Mouse (Mus musculus) c-Kit-positive CD71-negative TER-119-negative erythroid progenitor cells, embryonic 14.5 days (primary cell): ENCODE results near the gene Adamtsl5.
A peak's percentile ranks its signal among the peaks of the same experiment; 100 is the strongest.
"Not testable (repeated sequence)": the region's sequence is repeated elsewhere in the genome, so short reads cannot be mapped to it uniquely, and the experiment has no call there.

Source experiments
- DNase-seq: peaks from one replicate; pipeline ENCODE4 v3.0.0-alpha.2; 2013; ENCODE audit warnings: low read depth

Gene Adamtsl5

GRCm38 (mm10) chr10:80371983-80372382 is 23.8 kb upstream of the Adamtsl5 start:
- no peak for DNase-seq

GRCm38 (mm10) chr10:80371411-80371966 is 23.3 kb upstream of the Adamtsl5 start:
- peak; percentile 50 for DNase-seq

GRCm38 (mm10) chr10:80369995-80370747 is 22.0 kb upstream of the Adamtsl5 start:
- no peak for DNase-seq

GRCm38 (mm10) chr10:80368392-80368791 is 20.2 kb upstream of the Adamtsl5 start:
- no peak for DNase-seq

GRCm38 (mm10) chr10:80367954-80368353 is 19.7 kb upstream of the Adamtsl5 start:
- no peak for DNase-seq

GRCm38 (mm10) chr10:80365736-80366135 is 17.5 kb upstream of the Adamtsl5 start:
- no peak for DNase-seq

GRCm38 (mm10) chr10:80363734-80364133 is 15.5 kb upstream of the Adamtsl5 start:
- no peak for DNase-seq

GRCm38 (mm10) chr10:80357994-80358639 is 9.9 kb upstream of the Adamtsl5 start:
- DNase-seq, result no peak

GRCm38 (mm10) chr10:80357336-80357735 is 9.1 kb upstream of the Adamtsl5 start:
- no peak for DNase-seq

- no peak for DNase-seq
Observed at GRCm38 (mm10) chr10:80356737-80357136, 8.5 kb upstream of the Adamtsl5 start.

GRCm38 (mm10) chr10:80356001-80356682 is 7.9 kb upstream of the Adamtsl5 start, which contains the start of gene Plk5:
Plk5 (plus strand) TSS chr10:80356459.
- DNase-seq, result no peak

- no peak for DNase-seq
Observed at GRCm38 (mm10) chr10:80355431-80355830, 7.2 kb upstream of the Adamtsl5 start.

- no peak for DNase-seq
Observed at GRCm38 (mm10) chr10:80352727-80353126, 4.5 kb upstream of the Adamtsl5 start.

GRCm38 (mm10) chr10:80351896-80352295 is 3.7 kb upstream of the Adamtsl5 start:
- no peak for DNase-seq

GRCm38 (mm10) chr10:80350292-80350691 is 2.1 kb upstream of the Adamtsl5 start:
- DNase-seq, result peak; percentile 86

- no peak for DNase-seq
Observed at GRCm38 (mm10) chr10:80348981-80349380, 769 bp upstream of the Adamtsl5 start.

GRCm38 (mm10) chr10:80347514-80347967 is 671 bp downstream of the Adamtsl5 start:
- no peak for DNase-seq

GRCm38 (mm10) chr10:80345929-80346328 is 2.3 kb downstream of the Adamtsl5 start:
- DNase-seq, result not testable (repeated sequence)

- DNase-seq, result no peak
Observed at GRCm38 (mm10) chr10:80345122-80345521, 3.1 kb downstream of the Adamtsl5 start.

- no peak for DNase-seq
Observed at GRCm38 (mm10) chr10:80344131-80344661, 4.0 kb downstream of the Adamtsl5 start.

- no peak for DNase-seq
Observed at GRCm38 (mm10) chr10:80343425-80343895, 4.8 kb downstream of the Adamtsl5 start.
